Mouse (Mus musculus) hindbrain, embryonic 12.5 days (tissue): Measurements from ENCODE around the gene Cenpn. TPM values are rescaled to one million over a fixed set of nuclear protein-coding genes. Genes with fewer than 3 reads are reported as not detected.

ENCODE experiments used
- ATAC-seq: fragments of 200-750 bp; cut with Nextera tagmentation; 2 replicates; pipeline ENCODE4 v1.8.0; 2017; ENCODE audit warnings: moderate TSS enrichment; ENCODE audit not compliant: low FRiP score
- H3K27ac ChIP-seq: fragments of 300-500 bp; sonication (generic); 2 replicates; pipeline ENCODE4 v1.5.1; 2016; ENCODE audit warnings: mild to moderate bottlenecking
- H3K27me3 ChIP-seq: fragments of 300-500 bp; sonication (generic); 2 replicates; pipeline ENCODE4 v1.6.1; 2016; ENCODE audit warnings: mild to moderate bottlenecking
- H3K36me3 ChIP-seq: fragments of 300-500 bp; sonication (generic); 2 replicates; pipeline ENCODE4 v1.6.1; 2016; ENCODE audit warnings: mild to moderate bottlenecking
- H3K4me1 ChIP-seq: fragments of 300-500 bp; sonication (generic); 2 replicates; pipeline ENCODE4 v1.6.1; 2016
- H3K4me2 ChIP-seq: fragments of 300-500 bp; sonication (generic); replicated peaks from 2 replicates; pipeline ENCODE4 v1.6.1; 2016; ENCODE audit warnings: mild to moderate bottlenecking
- H3K4me3 ChIP-seq: fragments of 300-500 bp; sonication (generic); 2 replicates; pipeline ENCODE4 v1.5.1; 2016; ENCODE audit warnings: mild to moderate bottlenecking
- H3K9ac ChIP-seq: fragments of 300-500 bp; sonication (generic); 2 replicates; pipeline ENCODE4 v1.6.1; 2016; ENCODE audit warnings: mild to moderate bottlenecking, moderate library complexity
- H3K9me3 ChIP-seq: fragments of 300-500 bp; sonication (generic); replicated peaks from 2 replicates; pipeline ENCODE4 v1.6.1; 2016; ENCODE audit warnings: mild to moderate bottlenecking
- whole genome bisulfite sequencing: fragments of 180-500 bp; shearing (Covaris S2); methylation state at CpG from one replicate; pipeline ENCODE4 v1.1.7; 2016; 5-methylcytosine and 5-hydroxymethylcytosine counted together
- polyA plus RNA-seq: library from polyadenylated mRNA; unstranded; fragments of >200 nt; fragmentation: Nextera tagmentation; extraction: Ambion mirVana; gene quantifications from 2 replicates; pipeline ENCODE4 v1.2.1, GENCODE M21; 2016

The Cenpn gene
- polyA plus RNA-seq, 1 experiment from 2014 or later = 26.0 TPM

DNA sequence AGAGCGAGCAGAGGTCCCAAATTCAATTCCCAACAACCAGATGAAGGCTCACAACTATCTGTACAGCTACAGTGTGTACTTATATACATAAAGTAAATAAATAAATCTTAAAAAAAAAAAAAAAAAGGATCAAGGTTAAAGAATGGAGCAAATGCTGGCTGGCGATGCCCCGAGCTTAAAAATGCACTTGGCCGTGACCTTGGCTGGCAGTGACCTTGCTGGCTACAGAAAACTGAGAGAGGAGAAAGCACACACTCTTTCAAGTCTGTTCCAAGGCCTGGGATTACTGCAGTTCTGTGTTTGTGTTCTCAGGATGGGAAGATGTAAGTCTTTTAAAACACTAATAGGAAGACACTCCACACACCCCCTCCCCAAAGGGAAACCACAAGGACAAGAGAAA, 16.8 kb upstream of the Cenpn start:
- Histone ChIP-seq H3K27me3 (no peaks in the 10 kb centered on the region), H3K9ac (no peak overlapping the region), H3K9me3 (0 out of 2 replicates have a peak, but pooled peaks cover 5% of the 10 kb centered on the region), H3K27ac (no peak overlapping the region), H3K4me2 (no peak overlapping the region), H3K36me3 (peaks cover 12% of the 10 kb centered on the region), H3K4me3 (no peak overlapping the region), H3K4me1 (no peaks in the 10 kb centered on the region)
- ATAC-seq = no peak
- 96% methylated on average over 4 of the region's 4 CpGs for WGBS

DNA sequence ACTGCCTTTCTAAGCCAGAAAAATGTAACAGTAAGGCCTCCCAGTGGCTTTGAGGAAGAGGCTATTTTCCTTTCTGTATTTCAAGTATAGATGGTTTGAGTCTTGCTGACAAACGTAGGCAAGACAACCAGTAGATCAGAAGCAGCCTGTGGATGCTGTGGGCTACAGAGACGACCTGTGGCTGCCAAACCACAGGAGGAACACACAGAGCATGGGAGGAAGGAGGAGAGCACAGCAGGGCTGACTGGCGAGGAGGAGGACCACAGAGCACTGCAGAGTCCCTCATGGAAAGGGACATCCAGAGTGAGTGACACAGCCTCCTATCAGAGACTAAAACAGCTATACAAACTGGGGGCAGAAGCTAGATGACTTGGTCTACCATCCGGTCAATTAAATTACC, 16.3 kb upstream of the Cenpn start:
- 0 out of 2 replicates have a peak, but pooled peaks cover 5% of the 10 kb centered on the region for H3K9me3 ChIP-seq
- H3K4me1 ChIP-seq = no peaks in the 10 kb centered on the region
- H3K4me2 ChIP-seq = no peak overlapping the region
- H3K4me3 ChIP-seq = no peak overlapping the region
- no peaks in the 10 kb centered on the region for H3K27me3 ChIP-seq
- ATAC-seq = no peak
- WGBS = 90% methylated on average over 4 of the region's 4 CpGs
- peaks cover 17% of the 10 kb centered on the region for H3K36me3 ChIP-seq
- no peak overlapping the region for H3K9ac ChIP-seq
- H3K27ac ChIP-seq = no peak overlapping the region

- ATAC-seq = no peak
- Histone ChIP-seq H3K27ac (no peak overlapping the region), H3K27me3 (no peaks in the 10 kb centered on the region), H3K4me1 (no peaks in the 10 kb centered on the region), H3K36me3 (peaks cover 22% of the 10 kb centered on the region), H3K9me3 (0 out of 2 replicates have a peak, but pooled peaks cover 5% of the 10 kb centered on the region), H3K4me3 (no peak overlapping the region), H3K9ac (no peak overlapping the region), H3K4me2 (no peak overlapping the region)
- WGBS = 90% methylated on average over 4 of the region's 4 CpGs
Measured at GRCm38 (mm10) chr8:116905836-116906235, 15.7 kb upstream of the Cenpn start.

- peaks cover 16% of the 10 kb centered on the region for H3K4me1 ChIP-seq
- peak; percentile 70 for ATAC-seq
- H3K4me2 ChIP-seq = peak overlapping the region; percentile 79
- H3K27ac ChIP-seq = peak overlapping the region; percentile 84
- WGBS = under 1% methylated on average over 22 of the region's 22 CpGs
- H3K27me3 ChIP-seq = no peaks in the 10 kb centered on the region
- no peaks in the 10 kb centered on the region for H3K9me3 ChIP-seq
- peak overlapping the region; percentile 82 for H3K4me3 ChIP-seq
- 0 out of 2 replicates have a peak, but pooled peaks cover 3% of the 10 kb centered on the region for H3K36me3 ChIP-seq
- H3K9ac ChIP-seq = peak overlapping the region; percentile 83
Measured at GRCm38 (mm10) chr8:116921005-116921336, 559 bp upstream of the Cenpn start.

DNA sequence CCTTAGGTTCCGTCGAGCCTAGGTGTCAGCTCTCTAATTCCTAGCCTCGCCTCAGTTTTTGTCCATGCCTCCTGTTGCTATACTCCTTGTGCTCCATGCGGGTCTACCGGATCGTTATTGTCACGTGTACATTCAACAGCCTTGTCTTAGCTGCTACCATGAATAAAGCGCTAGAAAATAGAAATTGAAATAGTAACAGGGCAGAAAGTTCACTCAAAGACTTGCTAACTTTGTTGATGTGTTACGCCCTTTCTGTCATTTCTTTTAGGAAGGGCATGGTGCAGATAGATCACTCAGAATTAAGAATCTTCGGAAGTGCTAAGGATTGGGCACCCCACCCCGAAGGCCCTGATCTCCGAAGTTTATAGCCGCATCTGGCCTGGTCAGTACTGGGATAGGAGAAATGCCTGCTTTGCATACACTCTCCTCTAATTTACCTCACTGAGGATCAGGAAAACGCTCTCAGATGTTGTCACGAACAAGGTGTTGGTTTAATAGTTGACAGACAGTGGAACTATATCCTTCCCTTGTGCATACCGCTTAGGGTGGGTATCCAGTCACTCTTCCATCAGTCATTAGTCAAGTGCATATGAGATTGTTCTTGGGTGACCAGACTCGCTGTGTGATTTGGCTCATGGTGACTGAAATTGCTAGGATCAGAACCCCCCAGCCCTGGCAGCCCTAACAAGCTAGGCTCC, 679 bp downstream of the Cenpn start:
- H3K27ac ChIP-seq = 0 out of 2 replicates have a peak overlapping the region, but pooled peaks have one; percentile 84
- H3K36me3 ChIP-seq = 0 out of 2 replicates have a peak, but pooled peaks cover 3% of the 10 kb centered on the region
- no peak for ATAC-seq
- peak overlapping the region; percentile 82 for H3K4me3 ChIP-seq
- WGBS = 34% methylated on average over 17 of the region's 17 CpGs
- peaks cover 16% of the 10 kb centered on the region for H3K4me1 ChIP-seq
- no peaks in the 10 kb centered on the region for H3K27me3 ChIP-seq
- H3K9ac ChIP-seq = peak overlapping the region; percentile 83
- H3K9me3 ChIP-seq = no peaks in the 10 kb centered on the region
- peak overlapping the region; percentile 79 for H3K4me2 ChIP-seq

DNA sequence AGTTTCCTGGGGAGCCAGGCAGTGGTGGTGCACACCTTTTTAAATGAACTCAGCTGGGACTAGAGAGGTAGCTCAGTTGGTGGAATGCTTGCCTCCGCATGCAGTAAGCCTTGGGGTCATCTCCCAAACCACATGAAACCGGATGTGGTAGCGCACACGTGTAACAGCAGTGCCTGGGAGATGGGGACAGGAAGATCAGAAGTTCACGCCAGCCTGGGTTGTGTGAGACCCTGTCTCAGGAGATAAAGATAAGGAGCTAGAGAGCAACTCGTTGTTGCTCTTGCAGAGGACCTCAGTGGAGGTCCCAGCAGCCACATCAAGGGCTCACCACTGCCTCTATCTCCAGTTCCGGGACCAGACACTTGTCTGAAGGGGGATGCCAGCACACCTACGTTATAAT, 2.0 kb downstream of the Cenpn start:
- Histone ChIP-seq H3K4me3 (no peak overlapping the region), H3K4me1 (peaks cover 16% of the 10 kb centered on the region), H3K36me3 (peaks cover 6% of the 10 kb centered on the region), H3K9ac (no peak overlapping the region), H3K4me2 (no peak overlapping the region), H3K9me3 (no peaks in the 10 kb centered on the region), H3K27me3 (no peaks in the 10 kb centered on the region), H3K27ac (no peak overlapping the region)
- WGBS = 91% methylated on average over 8 of the region's 8 CpGs
- no peak for ATAC-seq

GRCm38 (mm10) chr8:116927880-116928279, 6.3 kb downstream of the Cenpn start:
- Histone ChIP-seq H3K9ac (no peak overlapping the region), H3K27me3 (no peaks in the 10 kb centered on the region), H3K36me3 (peaks cover 34% of the 10 kb centered on the region), H3K4me2 (no peak overlapping the region), H3K9me3 (no peaks in the 10 kb centered on the region), H3K4me3 (no peak overlapping the region), H3K4me1 (no peaks in the 10 kb centered on the region; the same call in 1 of the 2 replicates), H3K27ac (no peak overlapping the region)
- WGBS = 79% methylated on average over 9 of the region's 9 CpGs
- ATAC-seq = no peak

GRCm38 (mm10) chr8:116928588-116928987, 7.1 kb downstream of the Cenpn start:
- no peak overlapping the region for H3K4me2 ChIP-seq
- no peak overlapping the region for H3K4me3 ChIP-seq
- H3K9ac ChIP-seq = no peak overlapping the region
- no peaks in the 10 kb centered on the region for H3K27me3 ChIP-seq
- no peaks in the 10 kb centered on the region for H3K9me3 ChIP-seq
- 91% methylated on average over 5 of the region's 5 CpGs for WGBS
- ATAC-seq = no peak
- no peak overlapping the region for H3K27ac ChIP-seq
- peaks cover 41% of the 10 kb centered on the region for H3K36me3 ChIP-seq
- H3K4me1 ChIP-seq = no peaks in the 10 kb centered on the region

- no peak overlapping the region for H3K9ac ChIP-seq
- peaks cover 56% of the 10 kb centered on the region for H3K36me3 ChIP-seq
- H3K4me2 ChIP-seq = no peak overlapping the region
- H3K27ac ChIP-seq = no peak overlapping the region
- no peaks in the 10 kb centered on the region for H3K4me1 ChIP-seq
- H3K4me3 ChIP-seq = no peak overlapping the region
- H3K27me3 ChIP-seq = no peaks in the 10 kb centered on the region
- WGBS = 91% methylated on average over 4 of the region's 4 CpGs
- no peaks in the 10 kb centered on the region for H3K9me3 ChIP-seq
- ATAC-seq = no peak
Measured at GRCm38 (mm10) chr8:116934976-116935375, 13.4 kb downstream of the Cenpn start.

DNA sequence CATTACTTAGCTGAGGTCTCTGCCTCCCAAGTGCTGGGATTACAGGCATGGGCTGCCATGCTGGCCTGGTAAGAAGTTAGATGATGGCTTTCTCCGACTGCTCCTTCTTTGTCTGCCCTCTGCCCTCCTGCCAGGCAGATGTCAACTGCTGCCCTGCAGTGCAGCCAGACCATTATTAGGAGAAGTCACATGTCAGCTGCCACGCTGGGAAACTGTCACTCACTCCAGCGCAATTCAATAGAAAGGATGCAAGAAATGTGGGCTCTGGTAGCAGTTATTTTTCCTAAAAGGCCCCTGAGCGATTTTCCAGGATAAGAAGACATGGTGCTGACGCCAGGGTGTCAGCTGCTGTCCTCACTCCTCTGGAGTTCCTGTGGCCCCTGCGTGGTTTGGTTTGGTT, 14.0 kb downstream of the Cenpn start:
- Histone ChIP-seq H3K9me3 (no peaks in the 10 kb centered on the region), H3K4me3 (no peak overlapping the region), H3K4me2 (no peak overlapping the region), H3K9ac (no peak overlapping the region), H3K27ac (no peak overlapping the region), H3K4me1 (no peaks in the 10 kb centered on the region), H3K36me3 (peaks cover 54% of the 10 kb centered on the region), H3K27me3 (no peaks in the 10 kb centered on the region)
- WGBS = 30% methylated on average over 6 of the region's 6 CpGs
- ATAC-seq = no peak

DNA sequence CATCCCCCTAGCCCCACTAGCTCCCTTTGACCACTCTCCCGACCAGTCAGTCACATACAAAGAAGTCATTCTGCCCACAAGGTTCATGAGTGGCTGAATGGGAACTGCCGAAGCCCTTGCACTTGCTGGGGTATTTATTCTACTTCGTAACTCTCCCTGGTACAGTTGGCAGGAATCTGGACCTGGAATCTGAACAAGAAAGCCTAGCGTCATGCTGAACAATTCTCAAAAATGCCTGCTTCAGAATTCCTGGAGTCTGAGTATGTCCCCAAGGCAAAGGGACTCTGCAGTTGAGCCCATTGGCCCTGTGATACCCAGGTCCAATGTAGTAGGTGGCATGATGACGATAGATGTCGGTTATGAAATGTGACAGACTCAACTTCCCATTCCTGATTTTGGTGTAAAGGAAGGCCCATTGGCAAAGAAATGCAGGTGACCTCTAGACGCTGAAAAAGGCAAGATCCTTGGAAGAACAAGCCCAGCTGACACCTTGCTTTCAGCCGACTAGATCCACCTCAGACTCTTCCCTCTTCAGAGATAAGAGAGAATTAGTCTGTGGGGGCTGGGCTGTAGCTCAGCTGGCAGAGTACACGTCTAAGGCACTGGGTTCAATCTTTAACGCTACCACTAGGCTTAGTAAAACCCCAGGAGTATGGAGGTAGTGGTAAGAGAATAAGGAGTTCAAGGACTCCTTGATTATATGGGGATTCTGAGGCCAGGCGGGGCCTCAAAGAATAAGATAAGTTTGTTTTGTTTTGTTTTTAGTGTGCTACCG, 20.9 kb downstream of the Cenpn start:
- peaks cover 5% of the 10 kb centered on the region; the same call in 1 of the 2 replicates for H3K36me3 ChIP-seq
- H3K4me1 ChIP-seq = peaks cover 14% of the 10 kb centered on the region
- H3K27ac ChIP-seq = no peak overlapping the region
- no peak overlapping the region for H3K4me3 ChIP-seq
- H3K9ac ChIP-seq = no peak overlapping the region
- H3K9me3 ChIP-seq = no peaks in the 10 kb centered on the region
- H3K27me3 ChIP-seq = no peaks in the 10 kb centered on the region
- WGBS = 81% methylated on average over 12 of the region's 12 CpGs
- ATAC-seq = no peak
- peak overlapping the region; percentile 92; the same call in 1 of the 2 replicates for H3K4me2 ChIP-seq

DNA sequence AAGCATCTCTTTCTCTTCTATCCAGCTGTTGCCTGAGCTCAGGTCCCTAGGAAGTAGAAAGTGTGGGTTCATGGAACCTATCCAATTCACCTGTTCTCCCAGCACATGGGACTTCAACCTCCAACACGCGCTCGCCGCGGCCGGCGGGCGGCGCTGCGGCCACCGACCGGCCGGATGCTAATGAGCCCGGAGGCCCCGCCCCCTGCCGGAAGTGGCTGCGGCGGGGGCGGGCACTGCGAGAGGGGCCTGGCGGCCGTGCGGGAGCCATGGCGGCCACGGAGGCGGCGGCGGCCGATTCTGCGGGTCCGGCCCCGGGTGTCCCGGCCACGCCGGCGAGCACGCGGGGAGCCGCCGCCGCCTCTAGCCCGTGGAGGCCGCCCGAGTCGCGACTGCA, 21.6 kb downstream of the Cenpn start, which contains the start of gene Atmin:
Atmin (plus strand) TSS at position 233 of the 394 bp plus-strand sequence.
- H3K27me3 ChIP-seq = no peaks in the 10 kb centered on the region
- peak within 1 kb of the TSS; percentile 96 for H3K9ac ChIP-seq
- peaks cover 14% of the 10 kb centered on the region for H3K4me1 ChIP-seq
- ATAC-seq = peak; percentile 91
- WGBS = under 1% methylated on average over 45 of the region's 46 CpGs
- no peaks in the 10 kb centered on the region for H3K9me3 ChIP-seq
- H3K4me3 ChIP-seq = peak within 1 kb of the TSS; percentile 99
- peak within 1 kb of the TSS; percentile 55 for H3K27ac ChIP-seq
- H3K4me2 ChIP-seq = peak within 1 kb of the TSS; percentile 92
- H3K36me3 ChIP-seq = no peaks in the 10 kb centered on the region
